Mouse (Mus musculus): ENCODE results near the gene Nckipsd. TPM values are rescaled to one million over a fixed set of nuclear protein-coding genes. Genes with fewer than 3 reads are reported as not detected.

The Nckipsd gene
- polyA plus RNA-seq, 1 experiment from 2014 or later: 15.3 TPM

DNA sequence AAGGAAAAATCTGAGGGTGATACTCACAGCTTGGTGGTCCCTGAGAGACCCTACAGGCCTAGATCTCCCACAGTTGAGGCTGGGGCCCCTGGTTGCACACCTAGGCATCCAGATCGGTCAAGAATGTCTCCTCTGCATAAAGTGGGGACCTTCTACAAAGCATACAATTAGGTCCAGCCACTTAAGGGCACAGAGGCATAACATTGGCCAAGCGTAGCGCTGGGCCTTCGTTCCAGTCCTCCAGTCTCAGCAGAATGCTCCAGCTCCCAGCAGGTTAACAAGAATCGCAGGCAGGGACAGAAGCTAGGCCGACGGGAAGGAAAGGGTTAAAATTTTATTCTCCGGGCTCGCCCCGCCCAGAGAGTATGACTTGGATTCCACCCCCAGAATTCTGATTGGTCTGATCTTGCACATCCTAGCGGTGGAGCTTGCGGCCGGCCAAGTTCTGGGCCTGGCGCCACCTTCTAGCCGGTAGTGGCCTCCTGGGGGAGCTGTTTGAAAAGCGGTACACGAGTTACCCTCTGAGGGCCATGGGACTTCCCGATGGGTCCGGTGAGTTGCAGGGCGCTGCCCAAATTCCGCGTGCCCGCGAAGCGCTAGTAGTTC is 45.6 kb downstream of the Nckipsd start:
- Histone ChIP-seq H3K4me3 (peak overlapping the region; percentile 68), H3K9ac (peak overlapping the region; percentile 63), H3K27ac (peak overlapping the region; percentile 91), H3K36me3 (no peaks in the 10 kb centered on the region), H3K27me3 (0 out of 2 replicates have a peak, but pooled peaks cover 2% of the 10 kb centered on the region), H3K4me1 (peaks cover 20% of the 10 kb centered on the region), H3K4me2 (peak overlapping the region; percentile 86), H3K9me3 (no peaks in the 10 kb centered on the region)
- 3% methylated on average over 25 of the region's 25 CpGs for WGBS
- peak; percentile 94 for ATAC-seq (ENCODE audit: borderline replicate concordance, extremely low read depth, low FRiP score, low TSS enrichment)

DNA sequence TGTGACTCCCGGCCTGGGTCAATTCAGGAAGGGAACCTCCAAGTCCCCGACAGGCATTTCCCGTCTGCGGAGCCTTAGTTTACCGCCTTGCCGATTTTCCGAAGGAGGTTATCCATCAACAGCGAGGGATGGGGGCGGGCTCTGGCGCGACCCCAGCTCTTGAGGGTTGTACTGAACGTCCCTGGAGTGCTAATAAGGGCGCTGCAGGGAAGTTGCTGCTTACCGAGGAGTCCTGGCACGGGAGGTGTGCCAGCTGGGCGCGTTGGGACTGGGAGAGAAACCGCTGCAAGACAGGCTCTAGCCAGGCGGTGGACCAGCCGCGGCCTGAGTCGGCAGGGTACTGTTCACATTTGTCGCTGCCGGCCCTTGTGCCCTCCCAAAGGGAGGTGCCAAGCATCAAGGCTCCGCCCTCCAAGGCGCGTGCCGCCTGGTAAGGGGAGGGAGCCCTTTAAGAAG is 46.1 kb downstream of the Nckipsd start:
- ATAC-seq (ENCODE audit: borderline replicate concordance, extremely low read depth, low FRiP score, low TSS enrichment): peak; percentile 90
- Histone ChIP-seq H3K4me1 (peaks cover 20% of the 10 kb centered on the region), H3K4me2 (peak overlapping the region; percentile 86), H3K9ac (peak overlapping the region; percentile 63), H3K27ac (peak overlapping the region; percentile 91), H3K36me3 (no peaks in the 10 kb centered on the region), H3K9me3 (no peaks in the 10 kb centered on the region), H3K4me3 (peak overlapping the region; percentile 68), H3K27me3 (no peaks in the 10 kb centered on the region)
- WGBS: 0% methylated on average over 28 of the region's 28 CpGs

DNA sequence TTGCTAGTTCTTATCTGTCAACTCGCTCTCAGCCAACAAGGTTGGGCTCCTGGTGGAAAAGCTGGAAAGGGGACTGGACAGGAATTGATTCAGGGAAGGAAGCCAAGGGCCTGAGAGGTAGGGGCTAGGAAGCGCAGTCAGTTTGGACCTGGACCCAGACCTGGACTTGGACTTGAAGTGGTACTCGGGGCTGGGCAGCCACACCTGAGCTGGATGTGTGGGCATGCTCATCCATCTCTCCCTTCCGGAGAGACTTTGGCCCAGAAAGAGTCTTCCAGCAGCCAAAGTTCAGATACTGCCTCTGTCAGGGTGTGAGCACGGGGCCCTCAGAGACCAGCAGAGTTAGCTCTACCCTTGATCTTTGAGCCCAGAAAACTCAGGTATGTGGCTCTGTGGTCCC is 47.2 kb downstream of the Nckipsd start:
- H3K4me3 ChIP-seq: peak overlapping the region; percentile 68; the same call in 1 of the 2 replicates

DNA sequence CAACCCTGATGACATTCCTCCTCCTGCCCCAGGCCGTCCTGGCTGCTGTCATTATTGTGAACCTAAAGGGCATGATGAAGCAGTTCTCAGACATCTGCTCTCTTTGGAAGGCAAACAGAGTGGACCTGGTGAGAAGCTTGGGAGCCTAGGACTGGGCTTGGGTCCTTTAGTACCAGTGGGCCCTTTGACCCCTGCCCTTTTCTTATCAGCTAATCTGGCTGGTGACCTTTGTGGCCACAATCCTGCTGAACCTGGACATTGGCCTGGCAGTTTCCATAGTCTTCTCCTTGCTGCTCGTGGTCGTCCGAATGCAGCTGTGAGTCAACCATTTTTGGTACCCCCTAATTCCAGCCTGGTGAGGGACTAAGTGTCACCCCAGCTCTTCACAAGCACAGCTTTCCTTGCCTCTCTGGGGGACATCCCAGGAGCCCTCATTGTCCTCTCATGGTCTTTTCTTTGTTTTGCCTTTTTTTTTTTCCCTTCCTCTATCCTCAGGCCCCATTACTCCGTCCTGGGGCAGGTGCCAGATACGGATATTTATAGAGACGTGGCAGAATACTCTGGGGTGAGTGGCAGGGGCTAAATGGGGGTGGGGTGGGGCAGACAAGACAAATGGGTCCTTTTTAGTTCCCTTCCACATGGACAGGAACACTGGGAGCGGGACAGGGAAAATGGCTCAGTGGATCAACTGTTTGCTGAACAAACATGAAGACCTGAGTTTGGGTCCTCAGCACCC is 50.8 kb downstream of the Nckipsd start:
- Histone ChIP-seq H3K4me2 (no peak overlapping the region), H3K27ac (no peak overlapping the region), H3K4me3 (no peak overlapping the region), H3K9ac (no peak overlapping the region), H3K4me1 (peaks cover 13% of the 10 kb centered on the region), H3K36me3 (peaks cover 6% of the 10 kb centered on the region; the same call in 1 of the 2 replicates), H3K9me3 (no peaks in the 10 kb centered on the region), H3K27me3 (no peaks in the 10 kb centered on the region)
- ATAC-seq (ENCODE audit: borderline replicate concordance, extremely low read depth, low FRiP score, low TSS enrichment): no peak
- WGBS: 61% methylated on average over 8 of the region's 8 CpGs

More for the DNA sequence above, 47.2 kb downstream of the Nckipsd start:
- WGBS: 49% methylated on average over 5 of the region's 5 CpGs
- ATAC-seq (ENCODE audit: borderline replicate concordance, extremely low read depth, low FRiP score, low TSS enrichment): no peak
- 0 out of 2 replicates have a peak overlapping the region, but pooled peaks have one; percentile 63 for H3K9ac ChIP-seq
- no peaks in the 10 kb centered on the region for H3K36me3 ChIP-seq
- H3K27ac ChIP-seq: peak overlapping the region; percentile 91; the same call in 1 of the 2 replicates
- H3K4me1 ChIP-seq: peaks cover 20% of the 10 kb centered on the region
- H3K4me2 ChIP-seq: peak overlapping the region; percentile 86
- no peaks in the 10 kb centered on the region for H3K9me3 ChIP-seq
- H3K27me3 ChIP-seq: no peaks in the 10 kb centered on the region

Small RNAs within 50 kb of the gene (microRNA-seq; reads per million reads assigned to microRNA genes)
- not detected for gene Gm23156

Other genes starting within 250 kb of the Nckipsd start
- 178 TPM in 2 replicates for gene Impdh2, start 248.1 kb upstream of the Nckipsd start, polyA plus RNA-seq (2015; fragmentation: Nextera tagmentation; extraction: Ambion mirVana)
- gene Ndufaf3, start 240.9 kb upstream of the Nckipsd start, polyA plus RNA-seq (2015; fragmentation: Nextera tagmentation; extraction: Ambion mirVana): 49.2 and 49.4 TPM in 2 replicates
- 139 and 150 TPM in 2 replicates for gene Dalrd3, start 238.5 kb upstream of the Nckipsd start, polyA plus RNA-seq (2015; fragmentation: Nextera tagmentation; extraction: Ambion mirVana)
- 131 and 134 TPM in 2 replicates for gene Wdr6, start 229.6 kb upstream of the Nckipsd start, polyA plus RNA-seq (2015; fragmentation: Nextera tagmentation; extraction: Ambion mirVana)
- gene P4htm, start 210.7 kb upstream of the Nckipsd start, polyA plus RNA-seq (2015; fragmentation: Nextera tagmentation; extraction: Ambion mirVana): 7.7 and 7.9 TPM in 2 replicates
- 44.8 and 46.6 TPM in 2 replicates for gene Arih2, start 159.0 kb upstream of the Nckipsd start, polyA plus RNA-seq (2015; fragmentation: Nextera tagmentation; extraction: Ambion mirVana)
- 45.0 and 46.0 TPM in 2 replicates for gene Slc25a20, start 146.3 kb upstream of the Nckipsd start, polyA plus RNA-seq (2015; fragmentation: Nextera tagmentation; extraction: Ambion mirVana)
- gene Prkar2a, start 119.1 kb upstream of the Nckipsd start, polyA plus RNA-seq (2015; fragmentation: Nextera tagmentation; extraction: Ambion mirVana): 23.6 and 24.5 TPM in 2 replicates
- gene Ip6k2, start 24.6 kb upstream of the Nckipsd start, polyA plus RNA-seq (2015; fragmentation: Nextera tagmentation; extraction: Ambion mirVana): 72.5 and 74.7 TPM in 2 replicates
- gene Celsr3, start 18.0 kb downstream of the Nckipsd start, polyA plus RNA-seq (2015; fragmentation: Nextera tagmentation; extraction: Ambion mirVana): 0.14 and 0.15 TPM in 2 replicates
- gene Slc26a6, start 44.9 kb downstream of the Nckipsd start, polyA plus RNA-seq (2015; fragmentation: Nextera tagmentation; extraction: Ambion mirVana): 7.8 and 10.4 TPM in 2 replicates
- gene Tmem89, start 106.3 kb downstream of the Nckipsd start, polyA plus RNA-seq (2015; fragmentation: Nextera tagmentation; extraction: Ambion mirVana): 0.25 TPM in 1 of 2 replicates, not detected in the other
- gene Uqcrc1, start 128.3 kb downstream of the Nckipsd start, polyA plus RNA-seq (2015; fragmentation: Nextera tagmentation; extraction: Ambion mirVana): 437 and 446 TPM in 2 replicates
- 0.86 and 1.0 TPM in 2 replicates for gene Col7a1, start 145.2 kb downstream of the Nckipsd start, polyA plus RNA-seq (2015; fragmentation: Nextera tagmentation; extraction: Ambion mirVana)
- not detected in 2 replicates for gene Ucn2, start 177.6 kb downstream of the Nckipsd start, polyA plus RNA-seq (2015; fragmentation: Nextera tagmentation; extraction: Ambion mirVana)
- 10.2 and 11.3 TPM in 2 replicates for gene Pfkfb4, start 183.4 kb downstream of the Nckipsd start, polyA plus RNA-seq (2015; fragmentation: Nextera tagmentation; extraction: Ambion mirVana)
- 83.2 and 98.3 TPM in 2 replicates for gene Shisa5, start 230.2 kb downstream of the Nckipsd start, polyA plus RNA-seq (2015; fragmentation: Nextera tagmentation; extraction: Ambion mirVana)